Mouse (Mus musculus) hindbrain, embryonic 16.5 days (tissue): ENCODE measurements around the gene Vmn2r89. TPM values are rescaled to one million over a fixed set of nuclear protein-coding genes. Genes with fewer than 3 reads are reported as not detected.
"Not testable (repeated sequence)": the region's sequence is repeated elsewhere in the genome, so short reads cannot be mapped to it uniquely, and the experiment has no call there.

Experiments used
- ATAC-seq: fragments of 200-750 bp; cut with Nextera tagmentation; 2 replicates; pipeline ENCODE4 v1.8.0; 2017; ENCODE audit warnings: moderate TSS enrichment, moderate library complexity
- H3K27ac ChIP-seq: fragments of 300-500 bp; sonication (generic); 2 replicates; pipeline ENCODE4 v1.5.1; 2014; ENCODE audit warnings: low read depth, mild to moderate bottlenecking, control low read depth, low read length, moderate library complexity
- H3K27me3 ChIP-seq: fragments of 300-500 bp; sonication (generic); replicated peaks from 2 replicates; pipeline ENCODE4 v1.6.1; 2014; ENCODE audit warnings: low read length; ENCODE audit not compliant: control insufficient read depth, insufficient read depth
- H3K36me3 ChIP-seq: fragments of 300-500 bp; sonication (generic); 2 replicates; pipeline ENCODE4 v1.6.1; 2014; ENCODE audit warnings: mild to moderate bottlenecking, low read length, moderate library complexity, mixed read lengths; ENCODE audit not compliant: control insufficient read depth, insufficient read depth
- H3K4me1 ChIP-seq: fragments of 300-500 bp; sonication (generic); 2 replicates; pipeline ENCODE4 v1.6.1; 2014; ENCODE audit warnings: low read depth, low read length; ENCODE audit not compliant: control insufficient read depth, insufficient read depth
- H3K4me2 ChIP-seq: fragments of 300-500 bp; sonication (generic); 2 replicates; pipeline ENCODE4 v1.6.1; 2014; ENCODE audit warnings: mild to moderate bottlenecking, low read length, control low read depth, moderate library complexity
- H3K4me3 ChIP-seq: fragments of 300-500 bp; sonication (generic); 2 replicates; pipeline ENCODE4 v1.5.1; 2014; ENCODE audit warnings: mild to moderate bottlenecking, low read length, control low read depth, moderate library complexity
- H3K9ac ChIP-seq: fragments of 300-500 bp; sonication (generic); 2 replicates; pipeline ENCODE4 v1.6.1; 2014; ENCODE audit warnings: low read depth, mild to moderate bottlenecking, control low read depth, low read length, moderate library complexity
- H3K9me3 ChIP-seq: fragments of 300-500 bp; sonication (generic); 2 replicates; pipeline ENCODE4 v1.6.1; 2014; ENCODE audit warnings: mild to moderate bottlenecking, low read length, moderate library complexity; ENCODE audit not compliant: control insufficient read depth
- WGBS: fragments of 180-500 bp; shearing (Covaris S2); extraction: QIAGEN DNeasy Blood & Tissue Kit; methylation state at CpG from one replicate; pipeline ENCODE4 v1.1.7; 2014; 5-methylcytosine and 5-hydroxymethylcytosine counted together
- polyA plus RNA-seq: library from polyadenylated mRNA; unstranded; fragments of >200 nt; fragmentation: Nextera tagmentation; extraction: Ambion mirVana; gene quantifications from 2 replicates; pipeline ENCODE4 v1.2.1, GENCODE M21; 2015

The Vmn2r89 gene
- polyA plus RNA-seq, 1 experiment from 2014 or later = not detected

DNA sequence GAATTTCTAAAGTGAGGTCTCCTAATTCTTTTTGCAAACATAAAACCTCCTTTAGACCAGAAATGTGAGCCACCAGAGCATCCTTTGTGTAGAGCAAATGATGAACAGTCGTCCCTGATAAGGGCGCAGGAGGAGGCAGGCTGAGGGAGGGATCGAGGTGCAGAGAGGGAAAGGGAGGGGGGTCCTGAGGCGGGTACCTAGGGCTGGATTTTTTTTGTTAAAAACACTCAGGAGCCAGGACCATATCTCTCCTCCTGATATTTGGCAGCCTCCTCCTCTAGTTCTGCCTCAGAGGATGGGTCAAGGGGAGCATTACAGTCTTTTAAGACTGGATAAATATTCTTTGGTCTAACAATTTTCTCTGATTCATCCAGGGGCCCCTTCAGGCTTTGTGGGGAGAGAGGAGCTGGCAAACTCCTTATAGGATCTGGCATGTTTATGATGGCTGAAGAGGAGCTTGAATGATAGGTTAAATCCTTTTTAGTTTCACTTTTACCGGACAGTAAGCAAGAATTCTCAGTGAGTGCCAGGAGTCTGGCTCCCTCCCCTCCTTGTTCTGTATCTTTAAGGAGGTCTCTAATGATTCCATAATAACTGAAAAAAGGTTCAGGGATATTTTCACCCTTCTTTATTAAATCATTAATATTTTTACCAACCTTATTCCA lies 30.5 kb downstream of the Vmn2r89 start:
- no peaks in the 10 kb centered on the region for H3K36me3 ChIP-seq
- H3K4me3 ChIP-seq = no peak overlapping the region
- WGBS = 88% methylated on average over 5 of the region's 5 CpGs
- H3K4me1 ChIP-seq = no peaks in the 10 kb centered on the region
- H3K9ac ChIP-seq = no peak overlapping the region
- H3K27ac ChIP-seq = no peak overlapping the region
- H3K4me2 ChIP-seq = no peak overlapping the region
- H3K9me3 ChIP-seq = no peaks in the 10 kb centered on the region; the same call in 1 of the 2 replicates
- ATAC-seq = no peak
- no peaks in the 10 kb centered on the region for H3K27me3 ChIP-seq

DNA sequence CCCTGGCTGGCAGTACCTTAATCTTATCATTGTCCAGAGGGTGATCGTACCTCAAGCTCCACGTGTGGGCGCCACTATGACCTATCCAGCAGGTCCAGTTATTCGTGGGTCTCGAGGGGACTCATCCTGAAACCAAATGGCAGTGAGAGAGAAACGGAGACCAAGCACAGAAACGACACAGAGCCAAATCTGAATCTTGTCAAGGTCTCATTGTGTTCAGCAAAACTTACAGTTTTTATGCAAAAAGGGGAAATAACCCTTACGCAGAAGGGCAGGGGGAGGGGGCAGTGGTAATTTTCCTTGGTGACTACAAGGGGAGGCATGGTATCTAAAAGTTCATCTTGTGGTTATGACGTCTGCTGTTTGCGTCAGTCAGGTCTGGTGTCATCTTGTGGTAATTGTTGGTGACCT lies 31.3 kb downstream of the Vmn2r89 start:
- H3K27ac ChIP-seq, H3K4me1 ChIP-seq, H3K36me3 ChIP-seq, H3K4me3 ChIP-seq, H3K9ac ChIP-seq, H3K9me3 ChIP-seq, H3K27me3 ChIP-seq, H3K4me2 ChIP-seq, ATAC-seq: not testable (repeated sequence)
- 90% methylated on average over 10 of the region's 10 CpGs for WGBS

DNA sequence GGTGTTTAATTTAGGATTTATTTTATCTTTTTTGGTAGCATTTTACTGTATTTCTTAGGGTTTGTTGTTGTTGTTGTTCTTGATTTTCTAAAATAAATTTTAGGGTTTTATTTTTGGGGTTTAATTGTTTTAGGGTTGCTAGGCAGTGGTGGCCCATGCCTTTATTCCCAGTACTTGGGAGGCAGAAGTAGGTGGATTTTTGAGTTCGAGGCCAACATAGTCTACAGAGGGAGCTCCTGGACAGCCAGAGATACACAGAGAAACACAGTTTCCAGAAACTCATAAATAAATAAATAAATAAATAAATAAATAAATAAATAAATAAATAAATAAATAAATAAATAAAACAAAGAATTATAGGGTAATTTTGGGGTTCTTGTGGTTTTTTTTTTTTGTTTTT lies 32.0 kb downstream of the Vmn2r89 start:
- Histone ChIP-seq H3K27ac (no peak overlapping the region), H3K27me3 (no peaks in the 10 kb centered on the region), H3K36me3 (no peaks in the 10 kb centered on the region), H3K4me2 (no peak overlapping the region), H3K9ac (no peak overlapping the region), H3K4me1 (no peaks in the 10 kb centered on the region), H3K4me3 (no peak overlapping the region), H3K9me3 (no peaks in the 10 kb centered on the region; the same call in 1 of the 2 replicates)
- no peak for ATAC-seq
- WGBS = 100% methylated on average over 1 of the region's 1 CpGs

DNA sequence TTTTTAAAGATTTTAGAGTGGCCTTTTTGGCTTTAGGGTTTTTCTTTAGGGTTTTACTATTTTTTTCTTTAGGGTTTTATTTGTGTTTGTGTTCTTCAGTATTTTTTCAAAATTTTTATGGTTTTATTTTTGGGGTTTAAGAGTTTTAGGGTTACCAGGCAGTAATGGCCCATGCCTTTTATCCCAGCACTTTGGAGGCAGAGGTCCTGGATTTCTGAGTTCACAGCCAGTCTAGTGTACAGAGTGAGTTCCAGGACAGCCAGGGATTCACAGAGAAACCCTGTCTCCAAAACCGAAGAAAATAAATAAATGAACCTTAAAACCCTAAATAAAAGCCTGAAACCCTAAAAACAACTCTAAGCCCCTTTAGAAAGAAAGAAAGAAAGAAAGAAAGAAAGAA lies 34.5 kb downstream of the Vmn2r89 start:
- no peak overlapping the region for H3K4me3 ChIP-seq
- WGBS = 85% methylated on average over 1 of the region's 1 CpGs

DNA sequence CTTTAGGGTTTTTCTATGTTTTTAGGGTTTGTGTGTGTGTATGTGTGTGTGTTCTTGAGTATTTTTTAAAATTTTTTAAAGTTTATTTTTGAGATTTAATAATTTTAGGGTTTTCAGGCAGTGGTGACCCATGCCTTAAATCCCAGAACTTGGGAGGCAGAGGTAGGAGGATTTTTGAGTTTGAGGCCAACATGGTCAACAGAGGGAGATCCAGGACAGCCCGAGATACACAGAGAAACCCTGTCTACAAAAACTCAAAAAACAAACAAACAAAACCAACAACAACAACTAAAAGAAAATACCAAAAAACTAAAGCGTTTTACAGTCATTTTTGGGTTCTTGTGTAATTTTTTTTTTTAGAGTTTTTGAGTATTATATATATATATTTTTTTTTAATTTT lies 44.1 kb downstream of the Vmn2r89 start:
- 96% methylated on average over 2 of the region's 2 CpGs for WGBS

More for the DNA sequence above, 34.5 kb downstream of the Vmn2r89 start:
- H3K27ac ChIP-seq = no peak overlapping the region
- H3K4me2 ChIP-seq = no peak overlapping the region
- no peaks in the 10 kb centered on the region; the same call in 1 of the 2 replicates for H3K9me3 ChIP-seq
- H3K4me1 ChIP-seq = no peaks in the 10 kb centered on the region
- no peak for ATAC-seq
- no peak overlapping the region for H3K9ac ChIP-seq
- H3K36me3 ChIP-seq = no peaks in the 10 kb centered on the region
- H3K27me3 ChIP-seq = no peaks in the 10 kb centered on the region

DNA sequence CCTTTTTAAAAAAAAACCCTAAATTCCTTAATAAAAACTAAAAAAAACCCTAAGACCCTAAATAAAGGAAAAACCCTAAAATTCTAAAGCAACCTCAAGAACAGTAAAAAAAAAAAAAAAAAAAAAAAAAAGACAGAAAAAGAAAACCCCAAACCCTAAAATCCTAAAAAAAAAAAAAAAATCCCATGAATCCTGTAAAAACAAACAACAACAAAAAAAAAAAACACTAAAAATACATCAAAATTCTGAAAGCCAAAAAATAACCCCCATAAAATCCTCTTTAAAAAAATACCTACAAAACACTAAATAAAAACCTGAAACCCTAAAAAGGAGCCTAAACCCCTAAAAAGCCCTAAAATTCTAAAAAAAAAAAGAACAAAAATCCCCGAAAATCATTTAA lies 45.3 kb downstream of the Vmn2r89 start:
- no peak for ATAC-seq
- 88% methylated on average over 1 of the region's 1 CpGs for WGBS

More for the DNA sequence above, 44.1 kb downstream of the Vmn2r89 start:
- H3K9me3 ChIP-seq = no peaks in the 10 kb centered on the region
- H3K9ac ChIP-seq = no peak overlapping the region
- no peaks in the 10 kb centered on the region for H3K27me3 ChIP-seq
- H3K27ac ChIP-seq = no peak overlapping the region
- H3K36me3 ChIP-seq = no peaks in the 10 kb centered on the region
- H3K4me1 ChIP-seq = no peaks in the 10 kb centered on the region
- no peak for ATAC-seq
- no peak overlapping the region for H3K4me2 ChIP-seq
- H3K4me3 ChIP-seq = no peak overlapping the region

DNA sequence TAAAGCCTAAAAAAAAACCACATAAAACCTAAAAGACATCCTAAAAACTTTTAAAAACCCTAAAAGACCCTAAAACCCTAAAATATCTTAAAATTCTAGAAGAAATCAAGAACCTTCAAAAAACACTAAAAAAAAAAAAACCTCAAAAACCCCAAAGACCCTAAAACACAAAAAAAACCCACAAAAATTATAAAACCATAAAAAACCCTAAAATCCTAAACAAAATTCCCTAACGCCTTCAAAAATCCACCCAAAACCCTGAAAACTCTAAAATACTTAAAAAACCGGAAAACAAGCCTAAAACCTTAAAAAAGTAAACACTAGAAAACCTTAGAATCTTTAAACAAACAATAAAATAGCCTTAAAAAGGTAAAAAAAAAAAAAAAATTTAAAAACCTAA lies 46.3 kb downstream of the Vmn2r89 start:
- no peaks in the 10 kb centered on the region for H3K4me1 ChIP-seq
- no peak overlapping the region for H3K27ac ChIP-seq
- no peak overlapping the region for H3K4me3 ChIP-seq
- H3K36me3 ChIP-seq = no peaks in the 10 kb centered on the region
- H3K4me2 ChIP-seq = no peak overlapping the region
- H3K9ac ChIP-seq = no peak overlapping the region
- WGBS = 93% methylated on average over 2 of the region's 2 CpGs
- H3K27me3 ChIP-seq = no peaks in the 10 kb centered on the region
- H3K9me3 ChIP-seq = no peaks in the 10 kb centered on the region
- ATAC-seq = no peak

More for the DNA sequence above, 45.3 kb downstream of the Vmn2r89 start:
- Histone ChIP-seq H3K4me1 (no peaks in the 10 kb centered on the region), H3K27ac (no peak overlapping the region), H3K9ac (no peak overlapping the region), H3K4me2 (no peak overlapping the region), H3K4me3 (no peak overlapping the region), H3K36me3 (no peaks in the 10 kb centered on the region), H3K9me3 (no peaks in the 10 kb centered on the region), H3K27me3 (no peaks in the 10 kb centered on the region)

DNA sequence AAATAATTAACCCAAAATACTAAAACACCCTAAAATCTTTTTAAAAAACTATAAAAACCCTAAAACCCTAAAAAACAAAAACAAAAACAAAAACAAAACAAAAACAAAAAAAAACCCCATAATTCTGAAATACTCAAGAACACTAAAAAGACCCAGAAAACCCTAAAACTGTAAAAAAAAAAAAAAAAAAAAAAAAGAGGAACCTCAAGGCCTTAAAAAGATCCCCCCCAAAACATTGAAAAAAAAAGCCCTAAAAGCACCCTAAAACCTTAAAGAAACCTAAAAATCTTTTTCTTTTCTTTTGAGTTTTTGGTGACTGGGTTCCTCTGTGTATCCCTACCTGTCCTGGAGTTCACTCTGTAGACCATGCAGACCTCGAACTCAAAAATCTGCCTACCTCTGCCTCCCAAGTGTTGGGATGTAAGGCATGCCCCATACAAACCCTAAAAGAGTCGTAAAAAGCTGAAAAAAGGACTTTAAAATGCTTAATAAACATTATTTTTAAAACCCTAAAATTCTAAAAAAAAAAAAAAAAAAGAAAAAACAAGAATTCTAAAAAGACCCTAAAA lies 48.1 kb downstream of the Vmn2r89 start:
- WGBS = 89% methylated on average over 2 of the region's 2 CpGs
- no peak overlapping the region for H3K27ac ChIP-seq
- ATAC-seq = no peak
- no peaks in the 10 kb centered on the region for H3K9me3 ChIP-seq
- H3K4me2 ChIP-seq = no peak overlapping the region
- no peak overlapping the region for H3K4me3 ChIP-seq
- no peaks in the 10 kb centered on the region for H3K36me3 ChIP-seq
- H3K27me3 ChIP-seq = no peaks in the 10 kb centered on the region
- H3K4me1 ChIP-seq = no peaks in the 10 kb centered on the region
- no peak overlapping the region for H3K9ac ChIP-seq

DNA sequence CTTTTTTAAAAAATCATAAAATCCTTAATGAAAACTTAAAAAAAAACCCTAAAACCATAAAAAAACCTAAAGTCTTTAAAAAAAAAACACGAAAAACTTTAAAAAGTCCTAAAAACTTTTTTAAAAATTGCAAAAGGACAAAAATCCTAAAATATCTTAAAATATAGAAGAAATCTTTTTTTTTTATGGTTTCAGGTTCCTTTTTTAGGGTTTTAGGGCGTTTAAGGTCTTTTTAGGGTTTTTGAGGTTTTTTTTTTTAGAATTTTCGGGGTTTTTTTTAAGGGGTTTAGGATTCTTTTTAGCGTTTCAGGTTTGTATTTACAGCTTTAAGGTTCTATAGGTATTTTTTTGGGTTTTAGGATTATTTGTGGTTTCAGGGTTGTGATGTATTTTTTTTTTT lies 48.8 kb downstream of the Vmn2r89 start:
- ATAC-seq = no peak

More for the DNA sequence above, 48.8 kb downstream of the Vmn2r89 start:
- no peaks in the 10 kb centered on the region for H3K27me3 ChIP-seq
- no peak overlapping the region for H3K9ac ChIP-seq
- no peak overlapping the region for H3K4me3 ChIP-seq
- H3K4me1 ChIP-seq = no peaks in the 10 kb centered on the region
- H3K36me3 ChIP-seq = no peaks in the 10 kb centered on the region
- no peak overlapping the region for H3K4me2 ChIP-seq
- H3K9me3 ChIP-seq = no peaks in the 10 kb centered on the region
- WGBS = 92% methylated on average over 4 of the region's 4 CpGs
- no peak overlapping the region for H3K27ac ChIP-seq
